Mouse (Mus musculus): ENCODE results near the gene Maml3. TPM values are rescaled to one million over a fixed set of nuclear protein-coding genes. Genes with fewer than 3 reads are reported as not detected.

The Maml3 gene
- polyA plus RNA-seq, 1 experiment from 2014 or later = 8.2 TPM

- Histone ChIP-seq H3K9me3 (no peaks in the 10 kb centered on the region), H3K4me2 (no peak overlapping the region), H3K4me3 (no peak overlapping the region), H3K9ac (peak overlapping the region; percentile 39; the same call in 1 of the 2 replicates), H3K27ac (peak overlapping the region; percentile 85), H3K27me3 (no peaks in the 10 kb centered on the region), H3K36me3 (no peaks in the 10 kb centered on the region), H3K4me1 (replicated peaks) (peaks cover 58% of the 10 kb centered on the region)
- no peak for ATAC-seq (ENCODE audit: low FRiP score)
- 37% methylated on average over 5 of the region's 5 CpGs for WGBS
Observed at GRCm38 (mm10) chr3:51868857-51869256, 236.0 kb downstream of the Maml3 start.

- H3K9ac ChIP-seq = no peak overlapping the region
- no peak overlapping the region for H3K4me2 ChIP-seq
- H3K27me3 ChIP-seq = no peaks in the 10 kb centered on the region
- WGBS = 83% methylated on average over 5 of the region's 5 CpGs
- H3K4me1 ChIP-seq (replicated peaks) = peaks cover 51% of the 10 kb centered on the region
- no peak for ATAC-seq (ENCODE audit: low FRiP score)
- no peaks in the 10 kb centered on the region for H3K36me3 ChIP-seq
- H3K4me3 ChIP-seq = no peak overlapping the region
- no peak overlapping the region for H3K27ac ChIP-seq
- H3K9me3 ChIP-seq = no peaks in the 10 kb centered on the region
Observed at GRCm38 (mm10) chr3:51866446-51866845, 238.4 kb downstream of the Maml3 start.

GRCm38 (mm10) chr3:51861631-51862030 is 243.2 kb downstream of the Maml3 start:
- ATAC-seq (ENCODE audit: low FRiP score) = no peak
- H3K9ac ChIP-seq = no peak overlapping the region
- no peaks in the 10 kb centered on the region for H3K9me3 ChIP-seq
- 81% methylated on average over 9 of the region's 9 CpGs for WGBS
- peak overlapping the region; percentile 75 for H3K27ac ChIP-seq
- no peaks in the 10 kb centered on the region for H3K27me3 ChIP-seq
- peaks cover 2% of the 10 kb centered on the region; the same call in 1 of the 2 replicates for H3K36me3 ChIP-seq
- H3K4me1 ChIP-seq (replicated peaks) = peaks cover 19% of the 10 kb centered on the region
- no peak overlapping the region for H3K4me3 ChIP-seq
- no peak overlapping the region for H3K4me2 ChIP-seq

GRCm38 (mm10) chr3:51860458-51860857 is 244.4 kb downstream of the Maml3 start:
- Histone ChIP-seq H3K27me3 (no peaks in the 10 kb centered on the region), H3K27ac (no peak overlapping the region), H3K36me3 (peaks cover 12% of the 10 kb centered on the region; the same call in 1 of the 2 replicates), H3K9ac (no peak overlapping the region), H3K4me3 (no peak overlapping the region), H3K4me1 (replicated peaks) (peaks cover 19% of the 10 kb centered on the region), H3K4me2 (no peak overlapping the region), H3K9me3 (no peaks in the 10 kb centered on the region)
- no peak for ATAC-seq (ENCODE audit: low FRiP score)
- 93% methylated on average over 7 of the region's 7 CpGs for WGBS

- no peak overlapping the region for H3K9ac ChIP-seq
- H3K4me2 ChIP-seq = no peak overlapping the region
- no peaks in the 10 kb centered on the region for H3K27me3 ChIP-seq
- ATAC-seq (ENCODE audit: low FRiP score) = no peak
- H3K36me3 ChIP-seq = peaks cover 12% of the 10 kb centered on the region; the same call in 1 of the 2 replicates
- H3K4me3 ChIP-seq = no peak overlapping the region
- peaks cover 22% of the 10 kb centered on the region for H3K4me1 ChIP-seq (replicated peaks)
- no peak overlapping the region for H3K27ac ChIP-seq
- WGBS = 84% methylated on average over 2 of the region's 2 CpGs
- H3K9me3 ChIP-seq = no peaks in the 10 kb centered on the region
Observed at GRCm38 (mm10) chr3:51859208-51859607, 245.7 kb downstream of the Maml3 start.

GRCm38 (mm10) chr3:51854152-51854551 is 250.7 kb downstream of the Maml3 start:
- Histone ChIP-seq H3K4me2 (no peak overlapping the region), H3K36me3 (peaks cover 12% of the 10 kb centered on the region; the same call in 1 of the 2 replicates), H3K27me3 (no peaks in the 10 kb centered on the region), H3K9ac (no peak overlapping the region), H3K4me3 (no peak overlapping the region), H3K27ac (peak overlapping the region; percentile 64; the same call in 1 of the 2 replicates), H3K9me3 (no peaks in the 10 kb centered on the region), H3K4me1 (replicated peaks) (peaks cover 13% of the 10 kb centered on the region)
- no peak for ATAC-seq (ENCODE audit: low FRiP score)
- WGBS = 72% methylated on average over 10 of the region's 10 CpGs

- Histone ChIP-seq H3K4me3 (no peak overlapping the region), H3K9me3 (no peaks in the 10 kb centered on the region), H3K4me2 (no peak overlapping the region), H3K27ac (peak overlapping the region; percentile 69), H3K4me1 (replicated peaks) (peaks cover 13% of the 10 kb centered on the region), H3K36me3 (peaks cover 12% of the 10 kb centered on the region; the same call in 1 of the 2 replicates), H3K27me3 (no peaks in the 10 kb centered on the region), H3K9ac (no peak overlapping the region)
- ATAC-seq (ENCODE audit: low FRiP score) = peak; percentile 62; the same call in 1 of the 2 replicates
- WGBS = 51% methylated on average over 7 of the region's 7 CpGs
Observed at GRCm38 (mm10) chr3:51853610-51854009, 251.3 kb downstream of the Maml3 start.

- Histone ChIP-seq H3K27ac (no peak overlapping the region), H3K4me3 (no peak overlapping the region), H3K9ac (no peak overlapping the region), H3K9me3 (no peaks in the 10 kb centered on the region), H3K36me3 (peaks cover 12% of the 10 kb centered on the region; the same call in 1 of the 2 replicates), H3K4me1 (replicated peaks) (peaks cover 13% of the 10 kb centered on the region), H3K4me2 (no peak overlapping the region), H3K27me3 (no peaks in the 10 kb centered on the region)
- WGBS = 83% methylated on average over 3 of the region's 3 CpGs
- no peak for ATAC-seq (ENCODE audit: low FRiP score)
Observed at GRCm38 (mm10) chr3:51852692-51853091, 252.2 kb downstream of the Maml3 start.

- Histone ChIP-seq H3K4me3 (no peak overlapping the region), H3K4me1 (replicated peaks) (peaks cover 13% of the 10 kb centered on the region), H3K9ac (no peak overlapping the region), H3K4me2 (no peak overlapping the region), H3K27me3 (no peaks in the 10 kb centered on the region), H3K9me3 (no peaks in the 10 kb centered on the region), H3K27ac (no peak overlapping the region), H3K36me3 (peaks cover 10% of the 10 kb centered on the region; the same call in 1 of the 2 replicates)
- no peak for ATAC-seq (ENCODE audit: low FRiP score)
- WGBS = 56% methylated on average over 7 of the region's 7 CpGs
Observed at GRCm38 (mm10) chr3:51851596-51851995, 253.3 kb downstream of the Maml3 start.

GRCm38 (mm10) chr3:51849462-51849861 is 255.4 kb downstream of the Maml3 start:
- H3K4me2 ChIP-seq = no peak overlapping the region
- H3K27me3 ChIP-seq = no peaks in the 10 kb centered on the region
- H3K9me3 ChIP-seq = no peaks in the 10 kb centered on the region
- no peak overlapping the region for H3K4me3 ChIP-seq
- H3K9ac ChIP-seq = no peak overlapping the region
- no peak for ATAC-seq (ENCODE audit: low FRiP score)
- 86% methylated on average over 6 of the region's 6 CpGs for WGBS
- H3K36me3 ChIP-seq = no peaks in the 10 kb centered on the region
- peaks cover 11% of the 10 kb centered on the region for H3K4me1 ChIP-seq (replicated peaks)
- H3K27ac ChIP-seq = peak overlapping the region; percentile 36; the same call in 1 of the 2 replicates

- H3K36me3 ChIP-seq = no peaks in the 10 kb centered on the region
- H3K27me3 ChIP-seq = no peaks in the 10 kb centered on the region
- H3K9me3 ChIP-seq = no peaks in the 10 kb centered on the region
- no peak overlapping the region for H3K4me3 ChIP-seq
- 94% methylated on average over 4 of the region's 4 CpGs for WGBS
- H3K4me2 ChIP-seq = no peak overlapping the region
- no peak for ATAC-seq (ENCODE audit: low FRiP score)
- H3K9ac ChIP-seq = no peak overlapping the region
- no peak overlapping the region for H3K27ac ChIP-seq
- peaks cover 3% of the 10 kb centered on the region for H3K4me1 ChIP-seq (replicated peaks)
Observed at GRCm38 (mm10) chr3:51847262-51847661, 257.6 kb downstream of the Maml3 start.

GRCm38 (mm10) chr3:51844255-51844654 is 260.6 kb downstream of the Maml3 start:
- Histone ChIP-seq H3K9me3 (no peaks in the 10 kb centered on the region), H3K9ac (no peak overlapping the region), H3K27ac (no peak overlapping the region; the same call in 1 of the 2 replicates), H3K36me3 (no peaks in the 10 kb centered on the region), H3K4me2 (no peak overlapping the region), H3K4me3 (no peak overlapping the region), H3K4me1 (replicated peaks) (peaks cover 17% of the 10 kb centered on the region), H3K27me3 (no peaks in the 10 kb centered on the region)
- ATAC-seq (ENCODE audit: low FRiP score) = no peak
- 83% methylated on average over 9 of the region's 9 CpGs for WGBS

- Histone ChIP-seq H3K27me3 (no peaks in the 10 kb centered on the region), H3K36me3 (no peaks in the 10 kb centered on the region), H3K9ac (no peak overlapping the region), H3K4me3 (no peak overlapping the region), H3K4me2 (no peak overlapping the region), H3K27ac (peak overlapping the region; percentile 69), H3K4me1 (replicated peaks) (peaks cover 17% of the 10 kb centered on the region), H3K9me3 (no peaks in the 10 kb centered on the region)
- WGBS = 84% methylated on average over 12 of the region's 12 CpGs
- no peak for ATAC-seq (ENCODE audit: low FRiP score)
Observed at GRCm38 (mm10) chr3:51842140-51842539, 262.7 kb downstream of the Maml3 start.

Data from hindbrain, embryonic 13.5 days (tissue).